20 mouse cellular contexts compared by ENCODE assay signal in genomic region chr11:36169738-36170137, GRCm38 (mm10).
DNase-seq lines count a peak whose midpoint lies in the region; ATAC-seq and TF ChIP-seq lines count a peak whose summit lies in the region.
"Had no signal": no experiment of that assay in that cellular context is flagged by ENCODE, and none has a peak within 500 bp of the region (broad histone marks: within the 10 kb centered on the region; RNA-seq: fewer than 3 reads in every experiment).

No protein-coding gene starts in this region.

- peaks cover 7% of the 10 kb centered on the region for H3K4me1 ChIP-seq in forebrain, embryonic 10.5 days
- H3K4me1 ChIP-seq in forebrain, embryonic 14.5 days (ENCODE audit: control insufficient read depth, insufficient read depth, low read length) = no peaks in the 10 kb centered on the region
- H3K4me1 ChIP-seq in heart, embryonic 10.5 days = no peaks in the 10 kb centered on the region
- H3K4me1 ChIP-seq in lung, embryonic 14.5 days (ENCODE audit: insufficient read depth) = no peaks in the 10 kb centered on the region
- H3K4me1 ChIP-seq in limb, embryonic 12.5 days (replicated peaks) = 0 out of 2 replicates have a peak, but pooled peaks cover 3% of the 10 kb centered on the region
- H3K4me1 ChIP-seq: embryonic facial prominence, embryonic 13.5 days; heart, embryonic 13.5 days; hindbrain, embryonic 12.5 days; intestine, embryonic 15.5 days had no signal

- no peak overlapping the region for H3K4me3 ChIP-seq in forebrain, embryonic 10.5 days
- H3K4me3 ChIP-seq in forebrain, embryonic 14.5 days (ENCODE audit: low read depth, low read length) = no peak overlapping the region
- no peak overlapping the region for H3K4me3 ChIP-seq in heart, embryonic 10.5 days
- no peak overlapping the region for H3K4me3 ChIP-seq in lung, embryonic 14.5 days (ENCODE audit: low read depth, low read length)
- no peak overlapping the region for H3K4me3 ChIP-seq in limb, embryonic 12.5 days (replicated peaks)
- H3K4me3 ChIP-seq: embryonic facial prominence, embryonic 13.5 days; heart, adult 2 months; heart, embryonic 13.5 days; hindbrain, embryonic 12.5 days; intestine, embryonic 15.5 days had no signal

- no peaks in the 10 kb centered on the region for H3K27me3 ChIP-seq in forebrain, embryonic 10.5 days (ENCODE audit: poor library complexity, severe bottlenecking)
- no peaks in the 10 kb centered on the region for H3K27me3 ChIP-seq in forebrain, embryonic 14.5 days (replicated peaks; ENCODE audit: control insufficient read depth, insufficient read depth, low read length)
- H3K27me3 ChIP-seq in heart, embryonic 10.5 days (ENCODE audit: insufficient read depth, poor library complexity, severe bottlenecking) = no peaks in the 10 kb centered on the region
- H3K27me3 ChIP-seq in lung, embryonic 14.5 days (ENCODE audit: insufficient read depth, low read length) = no peaks in the 10 kb centered on the region
- no peaks in the 10 kb centered on the region for H3K27me3 ChIP-seq in limb, embryonic 12.5 days
- H3K27me3 ChIP-seq: embryonic facial prominence, embryonic 13.5 days; heart, embryonic 13.5 days; hindbrain, embryonic 12.5 days; intestine, embryonic 15.5 days had no signal

- no peak overlapping the region for H3K27ac ChIP-seq in forebrain, embryonic 10.5 days
- no peak overlapping the region for H3K27ac ChIP-seq in forebrain, embryonic 14.5 days (ENCODE audit: low read depth, low read length)
- no peak overlapping the region for H3K27ac ChIP-seq in heart, embryonic 10.5 days
- H3K27ac ChIP-seq in lung, embryonic 14.5 days (ENCODE audit: low read depth) = no peak overlapping the region
- H3K27ac ChIP-seq in limb, embryonic 12.5 days = no peak overlapping the region
- H3K27ac ChIP-seq: embryonic facial prominence, embryonic 13.5 days; heart, adult 2 months; heart, embryonic 13.5 days; hindbrain, embryonic 12.5 days; intestine, embryonic 15.5 days had no signal

- H3K4me2 ChIP-seq in forebrain, embryonic 14.5 days (ENCODE audit: low read length) = no peak overlapping the region
- no peak overlapping the region for H3K4me2 ChIP-seq in lung, embryonic 14.5 days
- no peak overlapping the region for H3K4me2 ChIP-seq in limb, embryonic 12.5 days
- H3K4me2 ChIP-seq: embryonic facial prominence, embryonic 13.5 days; heart, embryonic 13.5 days; hindbrain, embryonic 12.5 days; intestine, embryonic 15.5 days had no signal

- no peak overlapping the region for H3K9ac ChIP-seq in forebrain, embryonic 14.5 days (ENCODE audit: low read length)
- no peak overlapping the region for H3K9ac ChIP-seq in lung, embryonic 14.5 days
- H3K9ac ChIP-seq in limb, embryonic 12.5 days (replicated peaks) = no peak overlapping the region
- H3K9ac ChIP-seq: embryonic facial prominence, embryonic 13.5 days; heart, embryonic 13.5 days; hindbrain, embryonic 12.5 days; intestine, embryonic 15.5 days had no signal

- no peak for TF ChIP-seq CTCF in lung, embryonic 14.5 days (IDR thresholded peaks at IDR 0.05; ENCODE audit: low read depth)

- 80% methylated on average over 4 of the region's 4 CpGs for WGBS in forebrain, embryonic 10.5 days
- 82% methylated on average over 4 of the region's 4 CpGs for whole genome bisulfite sequencing in forebrain, embryonic 14.5 days
- 77% methylated on average over 4 of the region's 4 CpGs for whole genome bisulfite sequencing in heart, embryonic 10.5 days
- WGBS in lung, embryonic 14.5 days = 74% methylated on average over 4 of the region's 4 CpGs
- WGBS in limb, embryonic 12.5 days = 59% methylated on average over 4 of the region's 4 CpGs

- no peak for ATAC-seq in forebrain, embryonic 14.5 days
- ATAC-seq in lung, embryonic 14.5 days (ENCODE audit: insufficient read depth) = 0 out of 2 replicates have a peak, but pooled peaks have one; percentile 18
- ATAC-seq in limb, embryonic 12.5 days (ENCODE audit: insufficient number of reproducible peaks, insufficient read depth, low FRiP score, low TSS enrichment, low read depth) = 0 out of 2 replicates have a peak, but pooled peaks have one; percentile 40
- ATAC-seq: activated CD4-positive, CD25-positive, alpha-beta regulatory T cell, adult 4 months; intestine, embryonic 15.5 days had no signal

- intact Hi-C loops in heart, postnatal 10 days (cut with DNase I) = no loop called here
- intact Hi-C loops in left cerebral cortex, postnatal 14 days (cut with DNase I) = no loop called here

- peak; percentile 10 for DNase-seq in forebrain, embryonic 10.5 days (ENCODE audit: extremely low spot score, low spot score)
- no peak for DNase-seq in forebrain, embryonic 14.5 days (ENCODE audit: low spot score)
- DNase-seq in heart, embryonic 10.5 days (ENCODE audit: low spot score) = peak; percentile 55
- no peak for DNase-seq in heart, postnatal 10 days
- no peak for DNase-seq in lung, embryonic 14.5 days
- DNase-seq in lung, postnatal 36 days = no peak
- DNase-seq in left cerebral cortex, postnatal 14 days (ENCODE audit: low spot score in 2 of 2) = no peak
- DNase-seq: adrenal gland, postnatal 14 days; cerebellum, adult 11-12 months; cerebellum, adult 9-10 months; cerebellum, postnatal 25 days; gastrocnemius, postnatal 10 days; heart, adult 2 months; heart, postnatal 4 days had no signal

- H3K36me3 ChIP-seq in forebrain, embryonic 10.5 days (replicated peaks) = no peaks in the 10 kb centered on the region
- no peaks in the 10 kb centered on the region for H3K36me3 ChIP-seq in forebrain, embryonic 14.5 days (ENCODE audit: control insufficient read depth, insufficient read depth, low read length)
- H3K36me3 ChIP-seq in heart, embryonic 10.5 days = no peaks in the 10 kb centered on the region
- no peaks in the 10 kb centered on the region for H3K36me3 ChIP-seq in lung, embryonic 14.5 days (ENCODE audit: insufficient read depth)
- no peaks in the 10 kb centered on the region for H3K36me3 ChIP-seq in limb, embryonic 12.5 days
- H3K36me3 ChIP-seq: embryonic facial prominence, embryonic 13.5 days; heart, embryonic 13.5 days; intestine, embryonic 15.5 days had no signal

- no peaks in the 10 kb centered on the region for H3K9me3 ChIP-seq in forebrain, embryonic 10.5 days
- H3K9me3 ChIP-seq in forebrain, embryonic 14.5 days (replicated peaks; ENCODE audit: control insufficient read depth, low read length) = no peaks in the 10 kb centered on the region
- no peaks in the 10 kb centered on the region for H3K9me3 ChIP-seq in heart, embryonic 10.5 days
- no peaks in the 10 kb centered on the region for H3K9me3 ChIP-seq in lung, embryonic 14.5 days (ENCODE audit: low read depth, low read length)
- no peaks in the 10 kb centered on the region for H3K9me3 ChIP-seq in limb, embryonic 12.5 days
- H3K9me3 ChIP-seq: embryonic facial prominence, embryonic 13.5 days; heart, embryonic 13.5 days; hindbrain, embryonic 12.5 days; intestine, embryonic 15.5 days had no signal

Comparison
In these comparisons a context has a peak if more than half of its experiments do, and no peak if none do; other contexts are left out.
1. DNase-seq: peak in forebrain, embryonic 10.5 days (single experiment) and heart, embryonic 10.5 days (single experiment); none in forebrain, embryonic 14.5 days (single experiment), heart, postnatal 10 days (0 of 2), lung, embryonic 14.5 days (single experiment), lung, postnatal 36 days (single experiment) and left cerebral cortex, postnatal 14 days (0 of 2).